Mouse (Mus musculus) gastrocnemius, adult 2 months (tissue): ENCODE measurements around the gene Sp6. TPM values are rescaled to one million over a fixed set of nuclear protein-coding genes. Genes with fewer than 3 reads are reported as not detected.

Experiments used
- DNase-seq: peaks from one replicate; pipeline ENCODE4 v3.0.0; 2022
- H3K27ac ChIP-seq: fragments of 200-600 bp; 2 replicates; pipeline ENCODE4 v1.8.1; 2022; ENCODE audit warnings: mild to moderate bottlenecking
- H3K4me3 ChIP-seq: fragments of 200-600 bp; 2 replicates; pipeline ENCODE4 v1.8.1; 2022; ENCODE audit warnings: mild to moderate bottlenecking, moderate library complexity
- CTCF ChIP-seq: fragments of 200-600 bp; IDR thresholded peaks from 2 replicates; pipeline ENCODE4 v1.8.1; 2022; ENCODE audit warnings: antibody characterized with exemption, mild to moderate bottlenecking, moderate library complexity
- intact Hi-C: fragments of 180-260 bp; cut with DNase I; formaldehyde crosslinking; loops from one replicate; pipeline ENCODE4 v1.15.1; 2025
- total RNA-seq, 2 experiments: library from RNA; stranded (reverse); gene quantifications; 2 replicates each; pipeline ENCODE4 v1.2.3; 2021

The Sp6 gene
- total RNA-seq, 2 experiments from 2014 or later = 0.10 TPM; not detected in 1

DNA sequence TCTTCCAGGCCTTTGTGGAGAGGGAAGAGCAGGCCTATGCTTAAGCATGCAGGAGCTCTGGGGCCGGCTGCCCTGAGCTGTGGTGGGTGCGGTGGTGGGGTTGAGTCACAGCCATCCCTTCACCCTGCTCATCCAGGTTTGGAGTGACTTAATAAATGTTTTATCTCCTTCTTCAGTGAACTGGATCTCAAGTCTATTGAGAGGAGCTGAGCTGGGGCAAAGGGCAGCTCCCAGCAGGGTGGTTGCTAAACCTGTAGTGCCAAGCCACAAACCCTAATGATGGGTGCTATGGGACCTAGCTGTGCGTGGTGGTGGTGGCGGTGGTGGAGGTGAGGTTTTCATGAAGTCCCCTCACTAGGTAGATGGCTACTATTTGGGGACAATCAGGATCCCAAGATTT is 20.6 kb downstream of the Sp6 start:
- no peak for DNase-seq
- Histone ChIP-seq H3K4me3 (no peak overlapping the region), H3K27ac (no peak overlapping the region)
- intact Hi-C loops = no loop called here
- no peak for TF ChIP-seq CTCF

DNA sequence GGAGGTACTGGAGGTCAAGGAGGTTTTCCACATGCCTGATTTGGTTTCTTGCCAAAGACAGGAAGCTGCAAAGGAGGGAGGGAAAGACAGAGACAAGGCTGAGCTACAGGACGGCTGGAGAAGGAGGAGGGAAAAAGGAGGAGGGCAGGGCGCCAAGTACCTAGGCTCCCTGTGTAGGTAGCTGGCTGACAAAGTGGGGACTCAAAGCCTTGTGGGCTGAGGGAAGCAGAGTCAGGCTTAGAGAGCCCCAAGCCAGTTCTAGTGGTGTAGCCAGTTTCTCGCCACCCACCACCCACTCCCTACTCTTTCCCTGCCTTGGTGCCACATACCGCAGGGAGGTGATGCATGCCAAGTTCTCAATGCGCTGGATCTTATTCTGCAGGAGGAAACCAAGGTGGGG is 22.9 kb downstream of the Sp6 start:
- Histone ChIP-seq H3K27ac (no peak overlapping the region), H3K4me3 (no peak overlapping the region)
- no peak for TF ChIP-seq CTCF
- intact Hi-C loops = no loop called here
- no peak for DNase-seq

- DNase-seq = no peak
- Histone ChIP-seq H3K27ac (no peak overlapping the region), H3K4me3 (no peak overlapping the region)
- intact Hi-C loops = no loop called here
- no peak for TF ChIP-seq CTCF
These were observed 25.7 kb downstream of the Sp6 start for GRCm38 (mm10) chr11:97038881-97039280.

DNA sequence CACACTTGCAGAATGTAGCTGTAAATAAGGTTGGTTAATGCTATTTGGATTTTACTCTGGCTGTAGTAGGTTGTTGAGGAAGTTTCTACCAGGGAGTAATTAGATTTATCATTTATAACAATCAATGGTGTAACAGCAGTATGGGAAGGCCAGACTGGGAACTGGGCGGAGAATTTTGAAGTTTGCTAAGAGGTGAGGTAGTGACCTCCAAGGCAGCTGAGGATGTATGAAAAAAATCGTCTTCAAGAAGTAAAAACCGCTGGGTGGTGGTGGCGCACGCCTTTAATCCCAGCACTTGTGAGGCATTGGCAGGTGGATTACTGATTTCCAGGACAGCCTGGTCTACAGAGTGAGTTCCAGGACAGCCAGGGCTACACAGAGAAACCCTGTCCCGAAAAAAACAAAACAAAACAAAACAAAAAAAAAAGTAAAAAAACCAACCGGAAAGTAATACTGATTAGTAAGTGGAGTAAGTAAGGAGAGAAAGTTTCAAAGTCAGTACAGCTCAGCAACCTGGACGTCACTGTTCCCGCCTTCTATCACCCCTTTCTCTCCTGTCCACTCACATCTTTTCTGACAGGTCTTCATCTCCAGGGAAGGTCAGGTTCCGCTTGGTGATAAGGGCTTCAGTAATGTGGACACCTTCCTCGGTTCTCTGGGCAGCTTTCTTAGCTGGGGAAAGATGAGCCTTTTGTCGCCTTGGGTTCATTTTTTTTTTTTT is 27.3 kb downstream of the Sp6 start:
- Histone ChIP-seq H3K4me3 (peak overlapping the region; percentile 74), H3K27ac (no peak overlapping the region)
- TF ChIP-seq CTCF = no peak
- intact Hi-C loops = no loop called here
- no peak for DNase-seq

- TF ChIP-seq CTCF = no peak
- intact Hi-C loops = no loop called here
- Histone ChIP-seq H3K27ac (peak within 1 kb of the TSS; percentile 96), H3K4me3 (peak within 1 kb of the TSS; percentile 74)
- peak; percentile 93 for DNase-seq
These were observed 28.1 kb downstream of the Sp6 start, which contains the start of the genes Lrrc46 and Mrpl10 for GRCm38 (mm10) chr11:97041022-97041899. Lrrc46 (minus strand) TSS chr11:97041407. Mrpl10 (plus strand) TSS chr11:97041560.

DNA sequence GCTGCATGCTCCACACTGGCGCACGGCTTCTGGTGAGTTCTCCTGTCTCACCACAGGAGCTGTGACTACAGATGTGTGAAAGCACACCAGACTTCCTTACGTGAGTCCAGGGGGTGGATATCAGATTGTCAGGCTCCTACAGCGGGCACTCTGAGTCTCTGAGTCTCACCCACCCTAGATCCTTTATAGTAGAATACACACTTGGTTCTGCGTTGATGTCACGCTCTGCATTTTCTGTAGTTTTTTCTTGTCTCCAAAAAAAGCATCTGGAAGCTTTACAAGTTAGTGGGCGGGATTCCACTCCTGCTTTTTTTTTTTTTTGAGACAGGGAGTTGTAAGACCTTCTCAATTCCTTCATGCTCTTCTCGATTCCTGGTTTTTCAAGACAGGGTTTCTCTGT is 31.7 kb downstream of the Sp6 start:
- Histone ChIP-seq H3K27ac (no peak overlapping the region), H3K4me3 (no peak overlapping the region)
- no peak for DNase-seq
- intact Hi-C loops = no loop called here
- no peak for TF ChIP-seq CTCF

- Histone ChIP-seq H3K27ac (no peak overlapping the region), H3K4me3 (no peak overlapping the region)
- intact Hi-C loops = no loop called here
- peak; percentile 37 for TF ChIP-seq CTCF
- DNase-seq = no peak
These were observed 32.7 kb downstream of the Sp6 start for GRCm38 (mm10) chr11:97045861-97046260.

GRCm38 (mm10) chr11:97048090-97048650 is 35.0 kb downstream of the Sp6 start:
- TF ChIP-seq CTCF = no peak
- no peak for DNase-seq
- intact Hi-C loops = no loop called here
- Histone ChIP-seq H3K4me3 (no peak overlapping the region), H3K27ac (no peak overlapping the region)

- Histone ChIP-seq H3K4me3 (no peak overlapping the region), H3K27ac (peak overlapping the region; percentile 85; the same call in 1 of the 2 replicates)
- TF ChIP-seq CTCF = no peak
- intact Hi-C loops = no loop called here
- DNase-seq = no peak
These were observed 36.4 kb downstream of the Sp6 start for GRCm38 (mm10) chr11:97049492-97050085.

- peak; percentile 83 for DNase-seq
- intact Hi-C loops = no loop called here
- Histone ChIP-seq H3K4me3 (peak within 1 kb of the TSS; percentile 75), H3K27ac (peak within 1 kb of the TSS; percentile 85)
- peak; percentile 30; the same call in 1 of the 2 replicates for TF ChIP-seq CTCF
These were observed 37.2 kb downstream of the Sp6 start, which contains the start of gene Osbpl7 for GRCm38 (mm10) chr11:97050216-97050943. Osbpl7 (plus strand) TSS chr11:97050628.

DNA sequence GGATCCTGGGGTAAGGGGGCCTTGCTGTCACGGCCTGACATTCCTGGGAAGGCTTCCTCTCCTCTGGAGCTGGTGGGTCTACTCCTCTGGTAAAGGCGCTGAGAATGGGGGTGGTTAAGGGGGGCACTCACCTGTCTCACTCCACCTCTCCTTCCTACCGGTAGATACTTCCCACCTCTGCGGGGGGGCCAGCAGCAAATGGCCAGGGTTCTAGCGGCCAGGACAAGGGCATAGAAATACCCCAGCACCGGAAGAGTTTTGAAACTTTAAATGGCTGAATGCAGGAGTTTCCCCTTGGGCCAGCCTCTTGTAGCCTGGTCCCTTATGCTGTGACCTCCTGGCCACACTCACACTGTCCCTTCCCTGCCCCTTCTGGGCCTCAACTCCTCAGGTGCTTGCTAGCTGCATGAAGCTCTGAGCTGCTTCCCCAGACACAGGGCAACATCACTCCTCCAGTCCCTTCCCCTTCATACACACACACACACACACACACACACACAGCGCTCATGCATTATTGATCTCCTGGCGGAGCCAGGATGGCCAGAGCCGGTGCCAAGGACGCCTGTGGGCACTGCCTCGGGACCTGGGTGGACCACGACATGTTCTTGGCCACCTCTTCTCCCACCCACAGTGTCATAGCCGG is 37.9 kb downstream of the Sp6 start:
- Histone ChIP-seq H3K27ac (peak overlapping the region; percentile 85), H3K4me3 (peak overlapping the region; percentile 75)
- TF ChIP-seq CTCF = no peak
- no peak for DNase-seq
- intact Hi-C loops = no loop called here
